In genomic region chr7:140036281-140037170, GRCm38 (mm10) we compare ENCODE assay signal across 8 mouse cellular contexts. TPM values are rescaled to one million over a fixed set of nuclear protein-coding genes. Genes with fewer than 3 reads are reported as not detected.
DNase-seq lines count a peak whose midpoint lies in the region; ATAC-seq and TF ChIP-seq lines count a peak whose summit lies in the region.

TSS of gene Zfp511 (plus strand) at chr7:140036391.
TSS of gene Tubgcp2 (minus strand) at chr7:140036669.

- H3K36me3 ChIP-seq in hindbrain, embryonic 13.5 days = peaks cover 47% of the 10 kb centered on the region

- CTCF ChIA-PET in Patski (lab: Charles Lee) = no interaction called here

- H3K9me3 ChIP-seq in hindbrain, embryonic 13.5 days = no peaks in the 10 kb centered on the region

- peaks cover 27% of the 10 kb centered on the region for H3K4me1 ChIP-seq in hindbrain, embryonic 13.5 days (replicated peaks)

- H3K4me2 ChIP-seq in hindbrain, embryonic 13.5 days = peak within 1 kb of the TSS; percentile 86

- H3K27ac ChIP-seq in hindbrain, embryonic 13.5 days = peak within 1 kb of the TSS; percentile 92

- peak; percentile 77 for DNase-seq in Patski (ENCODE audit: low read depth, low spot score)
- peak; percentile 95 to 96 for DNase-seq in cerebellum, postnatal 14 days
- peak; percentile 84 to 89 for DNase-seq in frontal cortex, postnatal 14 days (ENCODE audit: low spot score in 2 of 2)
- DNase-seq in layer of hippocampus, postnatal 25 days (ENCODE audit: extremely low spot score in 1 of 2, low spot score in 1 of 2) = peak; percentile 82 to 89
- peak; percentile 96 for DNase-seq in lung, postnatal 25 days (ENCODE audit: low spot score)
- peak; percentile 97 for DNase-seq in retina, embryonic 14.5 days (ENCODE audit: low spot score)
- peak; percentile 87 for DNase-seq in thymus, postnatal 4 days

- no peaks in the 10 kb centered on the region for H3K27me3 ChIP-seq in Patski
- no peaks in the 10 kb centered on the region for H3K27me3 ChIP-seq in hindbrain, embryonic 13.5 days

- POLR2A ChIA-PET in Patski (lab: Charles Lee) = no interaction called here

- in situ Hi-C loops in Patski (cut with MboI; ENCODE audit: low pct_unique_long_range_greater_than_20kb) = no loop called here

- no peak for TF ChIP-seq CTCF in Patski (IDR thresholded peaks at IDR 0.05)

- H3K9ac ChIP-seq in hindbrain, embryonic 13.5 days = peak within 1 kb of the TSS; percentile 92

- WGBS in hindbrain, embryonic 13.5 days = 2% methylated on average over 69 of the region's 69 CpGs

- peak; percentile 98 for ATAC-seq in Patski
- peak; percentile 97 for ATAC-seq in hindbrain, embryonic 13.5 days (ENCODE audit: low FRiP score)

- H3K4me3 ChIP-seq in hindbrain, embryonic 13.5 days = peak within 1 kb of the TSS; percentile 89

RNA-seq across cellular contexts. Expression of gene Zfp511, which starts in this region (rescaled TPM):
- polyA plus RNA-seq in Patski (2021) = 28.8 TPM
- 52.5 and 54.2 TPM in 2 replicates for polyA plus RNA-seq in hindbrain, embryonic 13.5 days (2015; fragmentation: Nextera tagmentation; extraction: Ambion mirVana)
- 10 to 100 TPM; 21.7 to 26.4 TPM for total RNA-seq in layer of hippocampus, postnatal 25 days (2021)

RNA-seq across cellular contexts. Expression of gene Tubgcp2, which starts in this region (rescaled TPM):
- 29.2 TPM for polyA plus RNA-seq in Patski (2021)
- 55.8 and 60.9 TPM in 2 replicates for polyA plus RNA-seq in hindbrain, embryonic 13.5 days (2015; fragmentation: Nextera tagmentation; extraction: Ambion mirVana)
- total RNA-seq in layer of hippocampus, postnatal 25 days (2021) = 10 to 100 TPM; 36.6 to 38.0 TPM

Comparison
In these comparisons a context has a peak if more than half of its experiments do, and no peak if none do; other contexts are left out.
1. Peak in every context shown above with its lines: DNase-seq, ATAC-seq, H3K4me3 ChIP-seq and H3K27ac ChIP-seq.